Mouse (Mus musculus) liver, embryonic 11.5 days (tissue): ENCODE data around the gene Zbtb6. TPM values are rescaled to one million over a fixed set of nuclear protein-coding genes. Genes with fewer than 3 reads are reported as not detected.

Experiments
- ATAC-seq: fragments of 200-750 bp; cut with Nextera tagmentation; replicated peaks from 2 replicates; pipeline ENCODE4 v1.8.0; 2017; ENCODE audit warnings: moderate number of reproducible peaks, mild to moderate bottlenecking, moderate TSS enrichment, moderate library complexity; ENCODE audit not compliant: low FRiP score
- DNase-seq: peaks from one replicate; pipeline ENCODE4 v3.0.0-alpha.2; 2017; ENCODE audit warnings: low spot score
- H3K27ac ChIP-seq: fragments of 300-500 bp; sonication (generic); 2 replicates; pipeline ENCODE4 v1.5.1; 2014; ENCODE audit warnings: mild to moderate bottlenecking, low read depth, low read length, control low read depth
- H3K27me3 ChIP-seq: fragments of 300-500 bp; sonication (generic); replicated peaks from 2 replicates; pipeline ENCODE4 v1.6.1; 2014; ENCODE audit warnings: low read length, mixed read lengths; ENCODE audit not compliant: control insufficient read depth, insufficient read depth
- H3K36me3 ChIP-seq: fragments of 300-500 bp; sonication (generic); 2 replicates; pipeline ENCODE4 v1.6.1; 2014; ENCODE audit warnings: mild to moderate bottlenecking, low read length, moderate library complexity, mixed read lengths; ENCODE audit not compliant: control insufficient read depth, insufficient read depth
- H3K4me1 ChIP-seq: fragments of 300-500 bp; sonication (generic); replicated peaks from 2 replicates; pipeline ENCODE4 v1.6.1; 2014; ENCODE audit warnings: low read length, mixed read lengths; ENCODE audit not compliant: control insufficient read depth, insufficient read depth
- H3K4me2 ChIP-seq: fragments of 300-500 bp; sonication (generic); 2 replicates; pipeline ENCODE4 v1.6.1; 2014; ENCODE audit warnings: mild to moderate bottlenecking, control low read depth, moderate library complexity
- H3K4me3 ChIP-seq: fragments of 300-500 bp; sonication (generic); 2 replicates; pipeline ENCODE4 v1.5.1; 2014; ENCODE audit warnings: low read depth, low read length, control low read depth
- H3K9ac ChIP-seq: fragments of 300-500 bp; sonication (generic); 2 replicates; pipeline ENCODE4 v1.6.1; 2014; ENCODE audit warnings: low read depth, low read length, control low read depth
- H3K9me3 ChIP-seq: fragments of 300-500 bp; sonication (generic); 2 replicates; pipeline ENCODE4 v1.6.1; 2016; ENCODE audit warnings: low read length, inconsistent platforms, mixed read lengths; ENCODE audit not compliant: control insufficient read depth
- WGBS: fragments of 180-500 bp; shearing (Covaris S2); extraction: QIAGEN DNeasy Blood & Tissue Kit; methylation state at CpG from one replicate; pipeline ENCODE4 v1.1.7; 2014; 5-methylcytosine and 5-hydroxymethylcytosine counted together
- polyA plus RNA-seq: library from polyadenylated mRNA; unstranded; fragments of >200 nt; fragmentation: Nextera tagmentation; extraction: Ambion mirVana; gene quantifications from 2 replicates; pipeline ENCODE4 v1.2.1, GENCODE M21; 2014

Gene Zbtb6
- polyA plus RNA-seq = 4.0 and 4.4 TPM in 2 replicates

- peak; percentile 95 for DNase-seq
- H3K4me1 ChIP-seq = peaks cover 14% of the 10 kb centered on the region
- H3K27ac ChIP-seq = peak within 1 kb of the TSS; percentile 90
- H3K4me2 ChIP-seq = peak within 1 kb of the TSS; percentile 70
- no peaks in the 10 kb centered on the region for H3K36me3 ChIP-seq
- no peaks in the 10 kb centered on the region for H3K9me3 ChIP-seq
- peak; percentile 98 for ATAC-seq
- peak within 1 kb of the TSS; percentile 91 for H3K9ac ChIP-seq
- no peaks in the 10 kb centered on the region for H3K27me3 ChIP-seq
- H3K4me3 ChIP-seq = peak within 1 kb of the TSS; percentile 83
- WGBS = under 1% methylated on average over 51 of the region's 51 CpGs
Observed at GRCm38 (mm10) chr2:37442611-37443591, at the start of gene Zbtb6, which contains the start of the genes Zbtb26 and Rabgap1. TSS of gene Zbtb6 (minus strand) at chr2:37443171. TSS of gene Zbtb26 (minus strand) at chr2:37443135. TSS of gene Rabgap1 (plus strand) at chr2:37443279.

- no peaks in the 10 kb centered on the region for H3K9me3 ChIP-seq
- no peak overlapping the region for H3K4me3 ChIP-seq
- H3K4me1 ChIP-seq = no peaks in the 10 kb centered on the region
- 92% methylated on average over 2 of the region's 2 CpGs for WGBS
- no peak overlapping the region for H3K27ac ChIP-seq
- H3K4me2 ChIP-seq = no peak overlapping the region
- peaks cover 14% of the 10 kb centered on the region; the same call in 1 of the 2 replicates for H3K36me3 ChIP-seq
- H3K9ac ChIP-seq = no peak overlapping the region
- no peak for DNase-seq
- no peaks in the 10 kb centered on the region for H3K27me3 ChIP-seq
- ATAC-seq = no peak
Observed at GRCm38 (mm10) chr2:37488956-37489355, 46.0 kb upstream of the Zbtb6 start.

GRCm38 (mm10) chr2:37486408-37486807 lies 43.4 kb upstream of the Zbtb6 start:
- H3K4me1 ChIP-seq = no peaks in the 10 kb centered on the region
- H3K27ac ChIP-seq = no peak overlapping the region
- H3K27me3 ChIP-seq = no peaks in the 10 kb centered on the region
- peaks cover 11% of the 10 kb centered on the region; the same call in 1 of the 2 replicates for H3K36me3 ChIP-seq
- no peak overlapping the region for H3K4me2 ChIP-seq
- peak; percentile 68; the same call in 1 of the 2 replicates for ATAC-seq
- H3K4me3 ChIP-seq = no peak overlapping the region
- no peak overlapping the region for H3K9ac ChIP-seq
- no peak for DNase-seq
- H3K9me3 ChIP-seq = no peaks in the 10 kb centered on the region

GRCm38 (mm10) chr2:37485370-37485769 lies 42.4 kb upstream of the Zbtb6 start:
- peaks cover 7% of the 10 kb centered on the region; the same call in 1 of the 2 replicates for H3K36me3 ChIP-seq
- no peaks in the 10 kb centered on the region for H3K4me1 ChIP-seq
- H3K27ac ChIP-seq = no peak overlapping the region
- ATAC-seq = no peak
- H3K9ac ChIP-seq = no peak overlapping the region
- no peaks in the 10 kb centered on the region for H3K27me3 ChIP-seq
- DNase-seq = no peak
- no peak overlapping the region for H3K4me2 ChIP-seq
- no peak overlapping the region for H3K4me3 ChIP-seq
- WGBS = 83% methylated on average over 1 of the region's 1 CpGs
- H3K9me3 ChIP-seq = no peaks in the 10 kb centered on the region

- H3K27ac ChIP-seq = no peak overlapping the region
Observed at GRCm38 (mm10) chr2:37484165-37484564, 41.2 kb upstream of the Zbtb6 start.

GRCm38 (mm10) chr2:37480039-37480438 lies 37.1 kb upstream of the Zbtb6 start:
- Histone ChIP-seq H3K36me3 (peaks cover 20% of the 10 kb centered on the region), H3K27ac (no peak overlapping the region), H3K27me3 (no peaks in the 10 kb centered on the region), H3K9ac (no peak overlapping the region), H3K4me1 (no peaks in the 10 kb centered on the region), H3K4me2 (peak overlapping the region; percentile 27; the same call in 1 of the 2 replicates), H3K9me3 (no peaks in the 10 kb centered on the region), H3K4me3 (no peak overlapping the region)
- 82% methylated on average over 2 of the region's 2 CpGs for WGBS
- ATAC-seq (no peak; the same call in 1 of the 2 replicates), DNase-seq (no peak)

More at GRCm38 (mm10) chr2:37484165-37484564, 41.2 kb upstream of the Zbtb6 start:
- Histone ChIP-seq H3K4me3 (no peak overlapping the region), H3K9me3 (no peaks in the 10 kb centered on the region), H3K36me3 (peaks cover 5% of the 10 kb centered on the region; the same call in 1 of the 2 replicates), H3K9ac (no peak overlapping the region), H3K4me2 (no peak overlapping the region), H3K27me3 (no peaks in the 10 kb centered on the region), H3K4me1 (no peaks in the 10 kb centered on the region)
- DNase-seq = no peak
- no peak for ATAC-seq
- WGBS = 69% methylated on average over 2 of the region's 2 CpGs

GRCm38 (mm10) chr2:37479559-37479958 lies 36.6 kb upstream of the Zbtb6 start:
- DNase-seq = no peak
- H3K36me3 ChIP-seq = peaks cover 20% of the 10 kb centered on the region

GRCm38 (mm10) chr2:37466266-37466665 lies 23.3 kb upstream of the Zbtb6 start:
- Histone ChIP-seq H3K27ac (no peak overlapping the region), H3K27me3 (no peaks in the 10 kb centered on the region), H3K4me1 (no peaks in the 10 kb centered on the region), H3K9ac (no peak overlapping the region), H3K36me3 (peaks cover 6% of the 10 kb centered on the region; the same call in 1 of the 2 replicates), H3K9me3 (no peaks in the 10 kb centered on the region), H3K4me3 (no peak overlapping the region), H3K4me2 (no peak overlapping the region)
- 89% methylated on average over 4 of the region's 4 CpGs for WGBS
- DNase-seq (no peak), ATAC-seq (no peak)

More at GRCm38 (mm10) chr2:37479559-37479958, 36.6 kb upstream of the Zbtb6 start:
- H3K4me2 ChIP-seq = no peak overlapping the region
- H3K9ac ChIP-seq = no peak overlapping the region
- no peak overlapping the region for H3K27ac ChIP-seq
- H3K4me1 ChIP-seq = no peaks in the 10 kb centered on the region
- no peak for ATAC-seq
- H3K27me3 ChIP-seq = no peaks in the 10 kb centered on the region
- H3K9me3 ChIP-seq = no peaks in the 10 kb centered on the region
- H3K4me3 ChIP-seq = no peak overlapping the region
